Mouse (Mus musculus) heart, postnatal 0 days (tissue): ENCODE measurements around the gene Sgce.

ENCODE experiments used
- CTCF ChIP-seq: IDR thresholded peaks from 2 replicates; pipeline ENCODE4 v1.5.1; 2016; ENCODE audit warnings: antibody characterized with exemption, control low read depth, low read depth
- EP300 ChIP-seq: IDR thresholded peaks from 2 replicates; pipeline ENCODE4 v1.6.1; 2016; ENCODE audit warnings: antibody characterized with exemption, low read depth

DNA sequence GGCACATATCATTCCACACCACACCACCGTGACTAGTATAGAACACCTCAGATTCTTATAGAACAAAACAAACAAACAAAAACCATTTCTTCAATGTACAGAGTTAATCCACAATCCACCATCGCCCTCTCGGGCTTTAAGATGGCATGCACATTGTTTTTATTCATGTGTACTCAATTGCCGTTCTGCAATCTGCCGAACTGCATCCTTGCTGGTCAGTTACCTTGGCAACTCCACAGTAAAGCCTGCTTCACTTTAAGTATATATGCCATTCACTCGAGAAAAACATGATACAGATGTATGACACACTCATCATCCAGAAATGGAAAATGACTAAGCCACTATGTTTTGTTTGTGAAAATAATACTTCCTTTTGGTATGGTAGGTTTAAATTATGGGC lies 24.9 kb downstream of the Sgce start:
- TF ChIP-seq CTCF (no peak), EP300 (no peak)
